Mouse (Mus musculus) activated CD4-positive, CD25-positive, alpha-beta regulatory T cell, adult 4 months (primary cell): ENCODE results near the gene Irf2. TPM values are rescaled to one million over a fixed set of nuclear protein-coding genes. Genes with fewer than 3 reads are reported as not detected.
"Not testable (repeated sequence)": the region's sequence is repeated elsewhere in the genome, so short reads cannot be mapped to it uniquely, and the experiment has no call there.

Experiments used
- ATAC-seq: one replicate; pipeline ENCODE4 v1.8.0; 2017
- polyA plus RNA-seq, 2 experiments: library from polyadenylated mRNA; unstranded; fragments of 100-300 nt; shearing (Covaris generic); gene quantifications; one replicate each; pipeline ENCODE4 v1.2.1; 2017

Gene Irf2
- polyA plus RNA-seq, 2 experiments from 2014 or later, result 185 to 208 TPM

DNA sequence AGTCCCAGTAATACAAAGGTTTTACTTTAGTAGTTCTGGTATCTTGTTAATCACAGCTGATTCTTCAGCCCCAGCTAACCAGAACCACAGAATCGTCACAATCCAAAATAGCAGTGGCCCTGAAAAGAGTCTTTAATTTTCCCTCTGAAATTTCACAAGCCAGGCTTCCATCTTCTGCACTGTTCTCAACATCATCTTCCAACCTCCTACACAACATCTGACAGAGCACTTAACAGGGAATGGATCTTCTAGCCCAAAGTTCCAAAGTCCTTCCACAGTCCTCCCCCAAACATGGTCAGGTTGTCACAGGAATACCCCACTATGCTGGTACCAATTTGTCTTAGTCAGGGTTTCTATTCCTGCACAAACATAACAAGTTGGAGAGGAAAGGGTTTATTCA lies 9.9 kb upstream of the Irf2 start:
- ATAC-seq, result not testable (repeated sequence)

DNA sequence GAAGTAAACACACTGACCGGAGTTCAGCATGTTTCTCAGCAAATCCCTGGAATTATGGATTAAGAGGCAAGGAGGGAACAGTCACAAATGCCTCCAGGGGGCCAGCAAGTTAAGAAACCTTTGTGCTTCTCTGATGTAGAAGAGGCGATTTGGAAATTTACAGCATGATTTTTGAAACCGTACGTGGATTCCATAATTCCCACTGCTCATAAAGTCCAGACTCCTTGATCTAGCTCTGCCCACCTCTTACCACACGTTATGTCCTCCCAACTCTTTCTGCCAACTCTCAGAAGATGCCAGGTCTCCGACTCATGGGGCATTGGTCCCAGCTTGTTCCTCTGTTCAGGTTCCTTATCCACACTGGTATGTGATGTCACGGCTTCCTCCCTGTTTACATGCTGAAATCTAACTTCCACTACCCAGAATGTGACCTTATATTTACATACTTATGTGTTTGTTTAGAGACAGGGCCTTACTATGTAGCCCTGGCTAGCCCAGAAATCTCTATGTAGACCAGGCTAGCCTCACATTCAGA lies 7.1 kb upstream of the Irf2 start:
- no peak for ATAC-seq

- no peak for ATAC-seq
These were observed 5.9 kb upstream of the Irf2 start for GRCm38 (mm10) chr8:46733603-46734002.

GRCm38 (mm10) chr8:46735505-46735904 lies 4.0 kb upstream of the Irf2 start:
- ATAC-seq, result no peak

GRCm38 (mm10) chr8:46736260-46736659 lies 3.3 kb upstream of the Irf2 start:
- ATAC-seq, result no peak

GRCm38 (mm10) chr8:46737421-46737820 lies 2.1 kb upstream of the Irf2 start:
- no peak for ATAC-seq

DNA sequence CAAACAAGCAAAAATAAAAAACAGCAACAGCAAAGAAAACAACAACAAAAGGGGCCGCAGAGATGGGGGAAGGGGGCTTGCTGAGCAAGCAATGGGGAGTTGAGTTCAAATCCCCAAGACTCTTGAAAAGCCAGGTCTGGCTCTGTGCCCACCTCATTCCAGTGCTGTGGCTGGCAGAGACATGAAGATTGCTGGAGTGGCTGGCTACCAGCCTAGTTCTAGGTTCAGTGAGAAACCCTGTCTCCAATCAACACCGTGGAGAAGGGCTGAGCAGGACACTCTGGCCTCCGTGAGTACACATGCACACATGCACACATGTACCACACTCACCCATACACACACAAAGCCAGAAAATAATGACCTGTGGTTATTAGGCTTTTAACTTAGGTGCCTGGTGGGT lies 1.6 kb upstream of the Irf2 start:
- no peak for ATAC-seq

DNA sequence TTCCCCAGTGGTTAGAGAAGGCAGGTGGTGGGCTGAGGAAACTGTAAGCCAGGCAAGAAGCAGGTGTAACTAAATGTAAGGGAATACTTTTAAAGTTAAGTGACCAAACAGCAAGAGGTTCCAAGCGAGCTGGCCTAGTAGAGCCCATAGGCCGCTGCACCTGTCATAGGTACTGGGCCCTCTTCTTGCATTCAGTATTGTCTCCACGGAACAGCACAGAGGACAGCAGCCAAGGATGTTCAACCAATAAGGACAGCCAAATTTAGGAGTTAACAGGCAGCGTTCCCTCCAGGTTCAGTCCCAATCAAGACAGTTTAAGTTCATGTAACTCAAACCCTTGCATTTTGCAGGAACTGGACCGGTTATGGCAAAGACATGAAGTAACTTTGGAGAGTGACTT lies 931 bp upstream of the Irf2 start:
- ATAC-seq, result no peak

DNA sequence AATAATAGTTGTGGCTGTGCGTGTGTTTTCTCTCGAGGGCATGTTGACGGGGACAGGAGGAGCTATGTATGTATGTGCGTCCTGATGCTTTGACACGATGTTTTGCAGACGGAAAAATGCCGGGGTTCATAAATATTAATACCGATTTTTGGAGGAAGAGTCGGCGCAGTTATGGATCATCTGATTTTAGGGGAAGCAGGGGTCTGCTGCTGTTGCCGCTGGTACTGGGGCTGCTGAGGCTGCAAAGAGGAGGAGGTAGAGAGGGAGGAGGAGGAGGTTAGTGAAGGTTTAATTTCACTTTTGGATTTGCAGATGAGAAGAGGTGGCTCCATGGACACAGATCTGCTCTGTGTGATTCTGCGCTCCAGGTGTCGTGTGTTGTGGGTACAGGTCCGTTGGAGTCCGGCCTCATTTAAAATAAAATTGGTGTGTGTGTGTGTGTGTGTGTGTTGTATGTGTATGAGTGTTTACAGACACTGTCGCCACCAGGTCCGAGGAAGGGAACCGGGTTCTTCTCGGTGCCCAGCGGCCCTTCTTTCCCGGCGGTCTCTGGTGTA lies 502 bp downstream of the Irf2 start:
- peak; percentile 33 for ATAC-seq

- ATAC-seq, result peak; percentile 21
These were observed 1.2 kb downstream of the Irf2 start for GRCm38 (mm10) chr8:46740513-46741280.

DNA sequence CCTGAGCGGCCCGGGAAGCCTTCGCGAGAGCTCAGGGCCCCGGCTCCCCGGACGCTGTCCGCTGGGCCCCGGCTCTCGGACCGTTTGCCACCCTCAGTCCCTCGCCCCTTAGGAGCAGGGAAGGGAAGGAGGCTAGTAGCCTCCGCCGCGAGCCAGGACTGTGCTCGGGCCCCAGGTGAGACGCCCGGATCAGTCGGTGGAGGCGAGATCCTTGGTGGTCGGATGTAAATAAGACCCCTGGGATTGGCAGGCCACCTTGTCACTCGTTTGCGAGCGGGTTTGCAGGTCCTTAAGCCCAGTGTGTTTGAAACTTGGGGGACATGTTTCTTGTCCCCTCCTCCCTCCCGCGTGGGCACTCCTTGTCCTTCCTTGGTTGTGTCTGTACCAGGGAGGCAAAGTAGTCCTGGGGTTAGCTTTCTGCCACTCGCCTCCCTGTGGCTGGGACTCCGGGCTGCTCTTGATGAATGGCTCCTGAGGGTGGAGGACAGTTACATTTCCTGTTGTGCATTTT lies 1.8 kb downstream of the Irf2 start:
- ATAC-seq, result peak; percentile 2

DNA sequence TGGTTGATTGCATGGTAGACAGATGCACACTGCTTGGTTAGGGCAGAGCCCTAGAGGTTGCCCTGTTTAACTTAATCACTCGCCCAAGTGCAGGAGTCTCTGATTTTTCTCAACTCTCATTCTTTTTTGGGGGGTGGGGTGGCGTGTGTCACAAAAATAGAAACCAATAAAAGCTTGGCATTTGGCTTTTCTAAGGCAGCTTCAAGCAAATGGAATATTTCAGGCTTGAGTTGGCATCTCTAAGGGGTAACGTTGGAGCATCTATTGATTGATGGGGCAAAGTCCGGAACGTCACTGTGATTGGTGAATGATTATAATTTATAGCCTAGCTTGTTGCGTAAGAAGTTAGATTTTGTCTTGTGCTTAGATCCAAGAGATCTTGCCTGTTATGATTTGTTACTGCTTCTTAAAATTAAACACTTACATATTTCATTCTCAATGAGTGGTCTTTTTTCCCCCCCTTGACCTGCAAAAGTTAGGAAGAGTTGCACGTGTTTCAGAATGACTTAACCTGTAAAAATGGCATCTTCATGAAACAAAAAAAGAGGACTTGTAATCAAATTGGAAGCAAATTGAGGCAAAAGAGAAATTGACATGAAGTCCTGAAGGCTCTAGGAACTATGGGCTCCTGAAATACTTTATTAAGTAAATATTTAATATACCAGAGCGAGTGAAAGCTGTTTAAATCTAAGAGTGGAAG lies 2.6 kb downstream of the Irf2 start:
- ATAC-seq, result no peak

- no peak for ATAC-seq
These were observed 3.2 kb downstream of the Irf2 start for GRCm38 (mm10) chr8:46742691-46743082.

- ATAC-seq, result no peak
These were observed 5.9 kb downstream of the Irf2 start for GRCm38 (mm10) chr8:46745464-46745863.

- peak; percentile 91 for ATAC-seq
These were observed 7.9 kb downstream of the Irf2 start for GRCm38 (mm10) chr8:46747311-46747980.

- no peak for ATAC-seq
These were observed 10.5 kb downstream of the Irf2 start for GRCm38 (mm10) chr8:46750000-46750399.

DNA sequence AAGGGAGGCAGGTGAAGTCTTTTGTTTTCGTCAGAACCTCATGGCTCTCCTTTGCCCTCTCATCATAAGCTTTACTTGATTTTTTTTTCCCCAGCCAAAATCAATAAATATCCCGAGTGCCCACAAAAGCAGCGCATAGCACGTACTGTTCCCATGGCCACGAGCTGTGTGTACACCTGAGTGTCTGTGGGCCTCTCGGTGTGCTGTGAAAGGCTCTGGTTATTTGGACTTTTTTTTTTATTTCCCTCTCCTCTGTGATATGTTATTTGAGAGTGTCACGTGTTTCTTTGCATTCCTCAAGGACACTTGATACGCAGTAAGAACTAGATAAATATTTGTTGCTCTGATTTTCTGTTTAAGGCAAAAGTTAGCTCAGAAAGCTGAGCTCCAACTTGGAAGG lies 11.0 kb downstream of the Irf2 start:
- ATAC-seq, result no peak

DNA sequence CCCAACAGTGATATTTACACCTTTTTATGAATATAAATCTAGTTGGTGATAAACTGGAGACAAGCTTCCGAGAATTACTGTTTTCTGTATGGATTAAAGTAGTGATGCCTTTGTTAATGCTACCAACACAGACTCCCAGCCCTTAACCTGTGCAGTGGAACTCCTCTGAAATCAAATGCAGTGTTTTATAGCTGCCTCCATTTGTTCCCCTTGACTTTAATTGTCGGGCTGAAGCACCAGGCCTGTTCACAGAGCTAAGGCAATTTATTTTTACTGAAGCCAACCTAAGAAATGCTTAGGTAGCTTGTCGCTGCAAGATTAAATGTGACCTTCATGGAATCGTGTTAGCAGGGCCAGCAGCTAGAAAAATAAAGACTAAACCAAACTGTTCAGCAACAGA lies 11.6 kb downstream of the Irf2 start:
- no peak for ATAC-seq

- ATAC-seq, result peak; percentile 16
These were observed 13.5 kb downstream of the Irf2 start for GRCm38 (mm10) chr8:46752986-46753385.

DNA sequence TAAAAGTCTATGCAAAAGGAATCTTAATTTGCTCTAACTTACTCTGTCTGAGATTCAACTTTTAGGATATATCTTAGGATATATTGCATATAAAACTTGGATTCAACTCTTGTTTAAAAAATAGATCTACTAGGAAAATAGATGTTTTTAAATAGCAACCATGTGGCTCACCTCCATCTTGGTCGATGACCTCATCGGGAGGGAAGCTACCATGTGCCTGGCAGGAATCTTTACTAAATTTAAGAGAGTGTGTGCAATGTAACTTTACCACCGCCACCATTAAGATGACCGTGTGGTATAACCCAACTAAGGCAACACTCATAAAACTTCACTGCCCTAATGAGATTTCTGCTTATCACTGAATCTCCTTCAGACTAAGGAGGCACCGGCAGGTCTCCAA lies 14.8 kb downstream of the Irf2 start:
- no peak for ATAC-seq

DNA sequence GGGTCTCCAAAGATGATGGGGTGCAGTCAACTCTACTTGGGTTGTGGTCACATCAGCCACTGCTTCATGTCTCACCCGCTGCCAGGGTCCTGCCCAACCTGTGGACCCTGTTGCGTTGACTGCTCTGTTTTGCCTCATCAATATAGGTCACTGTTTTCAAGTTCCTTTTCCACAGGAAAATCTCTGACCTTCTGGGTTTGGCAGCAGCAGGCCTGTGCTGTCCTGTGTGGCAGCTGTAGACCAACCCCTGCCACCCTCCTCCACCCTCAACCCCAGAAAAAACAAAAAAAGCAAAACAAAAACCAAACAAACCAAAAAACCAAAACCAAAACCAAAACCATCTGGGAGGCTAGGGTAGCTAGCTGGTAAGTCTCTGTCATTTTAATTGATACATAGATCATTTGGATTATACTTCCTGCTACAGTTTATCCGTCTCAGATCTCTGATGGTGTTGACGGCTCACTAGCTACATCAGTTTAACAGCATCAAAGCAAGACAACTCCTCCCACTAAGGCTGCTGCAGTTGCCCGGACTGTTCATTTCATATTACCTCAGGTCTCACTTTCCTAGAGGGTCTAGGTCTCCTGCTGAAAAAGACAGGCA lies 16.3 kb downstream of the Irf2 start:
- ATAC-seq, result peak; percentile 97

GRCm38 (mm10) chr8:46757613-46758012 lies 18.1 kb downstream of the Irf2 start:
- no peak for ATAC-seq
